Mouse (Mus musculus) megakaryocyte, embryonic 14.5 days (primary cell): Measurements from ENCODE around the gene Pdxk. TPM values are rescaled to one million over a fixed set of nuclear protein-coding genes. Genes with fewer than 3 reads are reported as not detected.
A peak's percentile ranks its signal among the peaks of the same experiment; 100 is the strongest.

Experiments
- H3K27me3 ChIP-seq: replicated peaks from 2 replicates; pipeline ENCODE3; 2012; ENCODE audit warnings: inconsistent platforms
- H3K36me3 ChIP-seq: replicated peaks from 2 replicates; pipeline ENCODE3; 2012; ENCODE audit warnings: low read length, inconsistent platforms, mixed read lengths
- H3K4me1 ChIP-seq: 2 replicates; pipeline ENCODE4 v1.6.1; 2012; ENCODE audit warnings: inconsistent platforms
- H3K4me3 ChIP-seq: replicated peaks from 2 replicates; pipeline ENCODE3; 2012; ENCODE audit warnings: moderate library complexity, mild to moderate bottlenecking, inconsistent platforms
- H3K9me3 ChIP-seq: 2 replicates; pipeline ENCODE4 v1.6.1; 2012; ENCODE audit warnings: inconsistent platforms
- FLI1 ChIP-seq: IDR thresholded peaks from 2 replicates; pipeline ENCODE4 v1.6.1; 2012; ENCODE audit warnings: low read length, inconsistent platforms, mixed read lengths
- GATA1 ChIP-seq: IDR thresholded peaks from 3 replicates; pipeline ENCODE4 v1.6.1; 2012; ENCODE audit warnings: mixed read lengths, low read length, inconsistent platforms, borderline replicate concordance
- polyA plus RNA-seq: library from polyadenylated mRNA; stranded (reverse); fragments of >175 nt; gene quantifications from 2 replicates; pipeline ENCODE4 v1.2.3, GENCODE M21; 2012; ENCODE audit warnings: low replicate concordance; ENCODE audit not compliant: insufficient read depth

Gene Pdxk
- polyA plus RNA-seq, 1 experiment, result 10.9 TPM

- Histone ChIP-seq H3K36me3 (no peaks in the 10 kb centered on the region), H3K4me3 (no peak overlapping the region), H3K9me3 (no peaks in the 10 kb centered on the region), H3K27me3 (no peaks in the 10 kb centered on the region), H3K4me1 (peaks cover 96% of the 10 kb centered on the region)
- TF ChIP-seq GATA1, result no peak
- TF ChIP-seq FLI1, result no peak
Observed at GRCm38 (mm10) chr10:78461767-78462166, 3.0 kb downstream of the Pdxk start.

GRCm38 (mm10) chr10:78460463-78460862 is 4.3 kb downstream of the Pdxk start:
- no peaks in the 10 kb centered on the region for H3K9me3 ChIP-seq
- H3K36me3 ChIP-seq, result no peaks in the 10 kb centered on the region
- H3K27me3 ChIP-seq, result no peaks in the 10 kb centered on the region
- no peak for TF ChIP-seq GATA1
- no peak for TF ChIP-seq FLI1
- H3K4me3 ChIP-seq, result no peak overlapping the region
- H3K4me1 ChIP-seq, result peaks cover 88% of the 10 kb centered on the region

GRCm38 (mm10) chr10:78458348-78459111 is 6.2 kb downstream of the Pdxk start:
- TF ChIP-seq FLI1, result no peak
- TF ChIP-seq GATA1, result no peak
- H3K36me3 ChIP-seq, result no peaks in the 10 kb centered on the region
- no peaks in the 10 kb centered on the region for H3K27me3 ChIP-seq
- H3K4me1 ChIP-seq, result peaks cover 88% of the 10 kb centered on the region
- peak overlapping the region; percentile 75 for H3K4me3 ChIP-seq
- H3K9me3 ChIP-seq, result no peaks in the 10 kb centered on the region

GRCm38 (mm10) chr10:78457495-78458347 is 7.1 kb downstream of the Pdxk start:
- Histone ChIP-seq H3K36me3 (peaks cover 2% of the 10 kb centered on the region), H3K27me3 (no peaks in the 10 kb centered on the region), H3K9me3 (no peaks in the 10 kb centered on the region), H3K4me3 (peak overlapping the region; percentile 85), H3K4me1 (peaks cover 82% of the 10 kb centered on the region)
- no peak for TF ChIP-seq GATA1
- TF ChIP-seq FLI1, result no peak

- Histone ChIP-seq H3K4me1 (peaks cover 72% of the 10 kb centered on the region), H3K27me3 (no peaks in the 10 kb centered on the region), H3K9me3 (no peaks in the 10 kb centered on the region), H3K36me3 (peaks cover 11% of the 10 kb centered on the region), H3K4me3 (peak overlapping the region; percentile 18)
- TF ChIP-seq FLI1 (no peak), GATA1 (no peak)
Observed at GRCm38 (mm10) chr10:78456696-78457095, 8.1 kb downstream of the Pdxk start.

GRCm38 (mm10) chr10:78452641-78453040 is 12.1 kb downstream of the Pdxk start:
- H3K4me1 ChIP-seq, result peaks cover 34% of the 10 kb centered on the region
- H3K9me3 ChIP-seq, result no peaks in the 10 kb centered on the region
- peaks cover 51% of the 10 kb centered on the region for H3K36me3 ChIP-seq
- no peak overlapping the region for H3K4me3 ChIP-seq
- no peaks in the 10 kb centered on the region for H3K27me3 ChIP-seq
- TF ChIP-seq GATA1, result no peak
- no peak for TF ChIP-seq FLI1

- TF ChIP-seq GATA1 (no peak), FLI1 (no peak)
- Histone ChIP-seq H3K4me1 (peaks cover 23% of the 10 kb centered on the region), H3K9me3 (no peaks in the 10 kb centered on the region), H3K4me3 (no peak overlapping the region), H3K27me3 (no peaks in the 10 kb centered on the region), H3K36me3 (peaks cover 68% of the 10 kb centered on the region)
Observed at GRCm38 (mm10) chr10:78450761-78451160, 14.0 kb downstream of the Pdxk start.

GRCm38 (mm10) chr10:78447396-78447795 is 17.4 kb downstream of the Pdxk start:
- H3K27me3 ChIP-seq, result no peaks in the 10 kb centered on the region
- peaks cover 11% of the 10 kb centered on the region for H3K4me1 ChIP-seq
- no peaks in the 10 kb centered on the region for H3K9me3 ChIP-seq
- H3K36me3 ChIP-seq, result peaks cover 95% of the 10 kb centered on the region
- H3K4me3 ChIP-seq, result no peak overlapping the region
- TF ChIP-seq GATA1, result no peak
- TF ChIP-seq FLI1, result no peak

GRCm38 (mm10) chr10:78446195-78446594 is 18.6 kb downstream of the Pdxk start:
- H3K9me3 ChIP-seq, result no peaks in the 10 kb centered on the region
- H3K4me3 ChIP-seq, result no peak overlapping the region
- H3K36me3 ChIP-seq, result peaks cover 96% of the 10 kb centered on the region
- no peak for TF ChIP-seq GATA1
- no peak for TF ChIP-seq FLI1
- no peaks in the 10 kb centered on the region for H3K27me3 ChIP-seq
- H3K4me1 ChIP-seq, result peaks cover 11% of the 10 kb centered on the region

- TF ChIP-seq FLI1 (no peak), GATA1 (no peak)
- Histone ChIP-seq H3K27me3 (no peaks in the 10 kb centered on the region), H3K36me3 (peaks cover 75% of the 10 kb centered on the region), H3K4me3 (no peak overlapping the region), H3K9me3 (no peaks in the 10 kb centered on the region), H3K4me1 (peaks cover 36% of the 10 kb centered on the region)
Observed at GRCm38 (mm10) chr10:78442292-78442691, 22.5 kb downstream of the Pdxk start.
